Mouse (Mus musculus): Measurements from ENCODE around the gene Mitf. TPM values are rescaled to one million over a fixed set of nuclear protein-coding genes. Genes with fewer than 3 reads are reported as not detected.

The Mitf gene
- total RNA-seq (2014; rRNA removed) (3.1 and 5.2 TPM in 2 replicates), polyA plus RNA-seq (2015; fragmentation: Nextera tagmentation; extraction: Ambion mirVana) (1.4 and 1.8 TPM in 2 replicates)

- peak; percentile 90 for DNase-seq
- H3K27ac ChIP-seq (ENCODE audit: low read depth, low read length): no peak within 1 kb of the TSS
These were observed at the start of gene Mitf for GRCm38 (mm10) chr6:97806781-97807743. Gene Mitf (plus strand): TSS chr6:97807052.

GRCm38 (mm10) chr6:97757361-97757760, 49.5 kb upstream of the Mitf start:
- Histone ChIP-seq H3K9me3 (ENCODE audit: low read length) (no peaks in the 10 kb centered on the region), H3K36me3 (ENCODE audit: insufficient read depth) (no peaks in the 10 kb centered on the region), H3K27me3 (ENCODE audit: insufficient read depth, low read length) (no peaks in the 10 kb centered on the region), H3K4me2 (ENCODE audit: low read depth) (no peak overlapping the region), H3K4me1 (ENCODE audit: insufficient read depth) (no peaks in the 10 kb centered on the region), H3K27ac (ENCODE audit: low read depth, low read length) (no peak overlapping the region), H3K9ac (no peak overlapping the region), H3K4me3 (ENCODE audit: low read depth, low read length) (no peak overlapping the region)
- no peak for ATAC-seq
- no peak for TF ChIP-seq CTCF (IDR thresholded peaks at IDR 0.05; ENCODE audit: low read depth)
- 69% methylated on average over 2 of the region's 2 CpGs for WGBS
- no peak for DNase-seq

More at GRCm38 (mm10) chr6:97806781-97807743, at the start of gene Mitf:
- H3K27me3 ChIP-seq (ENCODE audit: insufficient read depth, low read length): no peaks in the 10 kb centered on the region
- H3K9me3 ChIP-seq (ENCODE audit: low read length): no peaks in the 10 kb centered on the region
- WGBS: under 1% methylated on average over 51 of the region's 51 CpGs
- 0 out of 2 replicates have a peak, but pooled peaks have one; percentile 14 for TF ChIP-seq CTCF (IDR thresholded peaks at IDR 0.05; ENCODE audit: low read depth)
- peak; percentile 100 for ATAC-seq
- H3K4me2 ChIP-seq (ENCODE audit: low read depth): peak within 1 kb of the TSS; percentile 98
- H3K36me3 ChIP-seq (ENCODE audit: insufficient read depth): no peaks in the 10 kb centered on the region
- H3K9ac ChIP-seq: peak within 1 kb of the TSS; percentile 48
- no peaks in the 10 kb centered on the region for H3K4me1 ChIP-seq (ENCODE audit: insufficient read depth)
- peak within 1 kb of the TSS; percentile 69 for H3K4me3 ChIP-seq (ENCODE audit: low read depth, low read length)

GRCm38 (mm10) chr6:97758884-97759283, 48.0 kb upstream of the Mitf start:
- no peak for ATAC-seq
- Histone ChIP-seq H3K4me1 (ENCODE audit: insufficient read depth) (no peaks in the 10 kb centered on the region), H3K36me3 (ENCODE audit: insufficient read depth) (no peaks in the 10 kb centered on the region), H3K4me3 (ENCODE audit: low read depth, low read length) (no peak overlapping the region), H3K4me2 (ENCODE audit: low read depth) (no peak overlapping the region), H3K9ac (no peak overlapping the region), H3K9me3 (ENCODE audit: low read length) (no peaks in the 10 kb centered on the region), H3K27me3 (ENCODE audit: insufficient read depth, low read length) (no peaks in the 10 kb centered on the region), H3K27ac (ENCODE audit: low read depth, low read length) (no peak overlapping the region)
- no peak for TF ChIP-seq CTCF (IDR thresholded peaks at IDR 0.05; ENCODE audit: low read depth)
- 66% methylated on average over 4 of the region's 4 CpGs for WGBS
- DNase-seq: no peak

- TF ChIP-seq CTCF (IDR thresholded peaks at IDR 0.05; ENCODE audit: low read depth): peak; percentile 73
- no peak overlapping the region for H3K4me2 ChIP-seq (ENCODE audit: low read depth)
- no peak overlapping the region for H3K27ac ChIP-seq (ENCODE audit: low read depth, low read length)
- H3K4me1 ChIP-seq (ENCODE audit: insufficient read depth): no peaks in the 10 kb centered on the region
- DNase-seq: peak; percentile 57
- no peaks in the 10 kb centered on the region for H3K9me3 ChIP-seq (ENCODE audit: low read length)
- ATAC-seq: no peak
- 16% methylated on average over 4 of the region's 4 CpGs for WGBS
- H3K36me3 ChIP-seq (ENCODE audit: insufficient read depth): no peaks in the 10 kb centered on the region
- no peak overlapping the region for H3K4me3 ChIP-seq (ENCODE audit: low read depth, low read length)
- H3K27me3 ChIP-seq (ENCODE audit: insufficient read depth, low read length): no peaks in the 10 kb centered on the region
- H3K9ac ChIP-seq: no peak overlapping the region
These were observed 47.6 kb upstream of the Mitf start for GRCm38 (mm10) chr6:97759301-97759700.

GRCm38 (mm10) chr6:97761326-97761725, 45.5 kb upstream of the Mitf start:
- peak; percentile 58 for DNase-seq
- ATAC-seq: peak; percentile 59
- Histone ChIP-seq H3K9ac (no peak overlapping the region), H3K9me3 (ENCODE audit: low read length) (no peaks in the 10 kb centered on the region), H3K36me3 (ENCODE audit: insufficient read depth) (no peaks in the 10 kb centered on the region), H3K27ac (ENCODE audit: low read depth, low read length) (no peak overlapping the region), H3K4me1 (ENCODE audit: insufficient read depth) (no peaks in the 10 kb centered on the region), H3K4me2 (ENCODE audit: low read depth) (no peak overlapping the region), H3K27me3 (ENCODE audit: insufficient read depth, low read length) (no peaks in the 10 kb centered on the region), H3K4me3 (ENCODE audit: low read depth, low read length) (no peak overlapping the region)
- TF ChIP-seq CTCF (IDR thresholded peaks at IDR 0.05; ENCODE audit: low read depth): peak; percentile 75
- WGBS: 6% methylated on average over 4 of the region's 4 CpGs

- Histone ChIP-seq H3K9me3 (ENCODE audit: low read length) (no peaks in the 10 kb centered on the region), H3K27me3 (ENCODE audit: insufficient read depth, low read length) (no peaks in the 10 kb centered on the region), H3K4me1 (ENCODE audit: insufficient read depth) (no peaks in the 10 kb centered on the region), H3K27ac (ENCODE audit: low read depth, low read length) (no peak overlapping the region), H3K36me3 (ENCODE audit: insufficient read depth) (no peaks in the 10 kb centered on the region), H3K9ac (no peak overlapping the region), H3K4me2 (ENCODE audit: low read depth) (no peak overlapping the region), H3K4me3 (ENCODE audit: low read depth, low read length) (no peak overlapping the region)
- WGBS: 42% methylated on average over 3 of the region's 3 CpGs
- no peak for DNase-seq
- no peak for TF ChIP-seq CTCF (IDR thresholded peaks at IDR 0.05; ENCODE audit: low read depth)
- no peak for ATAC-seq
These were observed 42.9 kb upstream of the Mitf start for GRCm38 (mm10) chr6:97763970-97764369.

- WGBS: 80% methylated on average over 2 of the region's 2 CpGs
- Histone ChIP-seq H3K4me2 (ENCODE audit: low read depth) (no peak overlapping the region), H3K27ac (ENCODE audit: low read depth, low read length) (no peak overlapping the region), H3K9ac (no peak overlapping the region), H3K4me3 (ENCODE audit: low read depth, low read length) (no peak overlapping the region), H3K27me3 (ENCODE audit: insufficient read depth, low read length) (no peaks in the 10 kb centered on the region), H3K36me3 (ENCODE audit: insufficient read depth) (no peaks in the 10 kb centered on the region), H3K4me1 (ENCODE audit: insufficient read depth) (no peaks in the 10 kb centered on the region), H3K9me3 (ENCODE audit: low read length) (no peaks in the 10 kb centered on the region)
- no peak for TF ChIP-seq CTCF (IDR thresholded peaks at IDR 0.05; ENCODE audit: low read depth)
- ATAC-seq (peak; percentile 25), DNase-seq (no peak)
These were observed 39.0 kb upstream of the Mitf start for GRCm38 (mm10) chr6:97767836-97768235.

All from forebrain, postnatal 0 days (tissue).